Mouse (Mus musculus): ENCODE results near the gene Dock4.

GRCm38 (mm10) chr12:40599952-40600351 lies 154.2 kb downstream of the Dock4 start:
- TF ChIP-seq EP300 (IDR thresholded peaks at IDR 0.05; ENCODE audit: insufficient read depth, low read depth, low read length), result no peak
- no peak for TF ChIP-seq POLR2A (IDR thresholded peaks at IDR 0.05; ENCODE audit: insufficient read depth, low read depth, low read length)
